Mouse (Mus musculus): Measurements from ENCODE around the gene Pias1. TPM values are rescaled to one million over a fixed set of nuclear protein-coding genes. Genes with fewer than 3 reads are reported as not detected.

Gene Pias1
- polyA plus RNA-seq, 1 experiment, result 5.9 TPM

DNA sequence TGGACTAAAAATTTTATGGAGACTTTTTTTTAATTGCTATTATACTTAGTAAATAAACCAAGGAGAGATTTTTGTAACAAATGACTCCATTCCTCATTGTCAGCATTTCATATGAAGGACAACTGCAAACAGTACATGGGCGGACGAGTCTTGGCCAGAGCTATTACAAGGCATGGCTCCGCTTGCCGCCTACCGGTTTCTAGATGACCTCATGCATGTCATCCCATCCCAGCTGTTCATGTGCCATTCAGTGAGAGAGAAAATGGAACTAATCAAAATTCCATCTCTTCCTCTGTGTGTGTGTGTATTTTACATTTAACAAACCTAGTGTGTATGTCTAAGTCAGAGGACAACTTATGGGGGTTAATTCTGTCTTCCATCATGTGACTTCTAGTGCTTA lies 51.9 kb downstream of the Pias1 start:
- H3K36me3 ChIP-seq (ENCODE audit: control insufficient read depth, insufficient read depth), result peaks cover 2% of the 10 kb centered on the region
- H3ac ChIP-seq (ENCODE audit: control insufficient read depth, insufficient read length), result no peak overlapping the region
- TF ChIP-seq MAX (IDR thresholded peaks at IDR 0.05; ENCODE audit: low read depth) (no peak), MYOD1 (IDR thresholded peaks at IDR 0.05; ENCODE audit: control insufficient read depth in 1 of 3, insufficient read length in 2 of 3, low read depth in 2 of 3) (peak in 1 of 3 experiments; percentile 50), MYOG (IDR thresholded peaks at IDR 0.05; ENCODE audit: control insufficient read depth in 1 of 3, insufficient read depth in 1 of 3, insufficient read length in 2 of 3, low read depth in 2 of 3) (peak in 1 of 3 experiments; percentile 10)
- no peak overlapping the region for H3K4me2 ChIP-seq (ENCODE audit: low read depth)
- H3K4me3 ChIP-seq, result no peak overlapping the region
- H3K27me3 ChIP-seq (ENCODE audit: control insufficient read depth, insufficient read depth, insufficient read length), result no peaks in the 10 kb centered on the region
- peaks cover 73% of the 10 kb centered on the region for H3K79me2 ChIP-seq (ENCODE audit: control insufficient read depth, insufficient read depth)

DNA sequence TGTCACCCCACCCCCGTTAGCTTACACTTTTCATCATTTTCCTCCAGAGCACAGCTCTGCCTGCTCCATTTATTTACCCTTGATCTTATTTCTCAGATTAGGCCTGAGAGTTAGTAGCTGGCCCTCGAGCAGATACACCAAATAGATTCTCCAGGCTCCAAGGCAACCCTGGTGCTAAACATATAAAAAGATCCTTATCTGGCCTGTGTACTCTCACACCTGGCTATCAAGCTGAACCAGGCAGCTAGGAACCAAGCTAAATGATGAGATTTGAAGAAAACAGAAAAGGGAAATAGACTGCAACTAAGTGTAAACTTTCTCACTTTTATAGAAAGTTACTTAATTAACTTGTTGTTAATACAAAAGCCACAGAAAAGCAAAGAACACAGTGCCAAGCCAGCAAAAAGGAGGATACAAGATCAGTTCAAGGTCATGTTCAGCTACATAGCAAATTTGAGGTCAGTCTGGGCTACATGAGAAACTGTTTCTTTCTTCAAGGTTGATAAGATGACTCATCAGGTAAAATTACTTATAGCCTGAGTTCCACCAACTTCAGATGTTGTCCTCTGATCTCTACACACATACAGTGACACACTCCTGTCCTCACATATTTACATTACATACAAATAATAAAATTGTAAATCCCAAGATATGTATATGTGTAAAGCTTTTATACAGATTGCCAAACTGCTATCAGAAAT lies 52.9 kb downstream of the Pias1 start:
- peaks cover 72% of the 10 kb centered on the region for H3K79me2 ChIP-seq (ENCODE audit: control insufficient read depth, insufficient read depth)
- no peaks in the 10 kb centered on the region for H3K27me3 ChIP-seq (ENCODE audit: control insufficient read depth, insufficient read depth, insufficient read length)
- no peak overlapping the region for H3ac ChIP-seq (ENCODE audit: control insufficient read depth, insufficient read length)
- no peaks in the 10 kb centered on the region for H3K36me3 ChIP-seq (ENCODE audit: control insufficient read depth, insufficient read depth)
- TF ChIP-seq MYOG (IDR thresholded peaks at IDR 0.05; ENCODE audit: control insufficient read depth in 1 of 3, insufficient read depth in 1 of 3, insufficient read length in 2 of 3, low read depth in 2 of 3) (no peak), POLR2A (IDR thresholded peaks at IDR 0.05; ENCODE audit: insufficient read length, low read depth) (no peak), MAX (IDR thresholded peaks at IDR 0.05; ENCODE audit: low read depth) (no peak), REST (IDR thresholded peaks at IDR 0.05; ENCODE audit: insufficient read depth, insufficient read length) (no peak), MYOD1 (IDR thresholded peaks at IDR 0.05; ENCODE audit: control insufficient read depth in 1 of 3, insufficient read length in 2 of 3, low read depth in 2 of 3) (no peak), TCF3 (IDR thresholded peaks at IDR 0.05; ENCODE audit: insufficient read length, low read depth) (no peak), SRF (IDR thresholded peaks at IDR 0.05; ENCODE audit: control insufficient read depth, insufficient read length, low read depth) (no peak), CEBPB (IDR thresholded peaks at IDR 0.05; ENCODE audit: insufficient read depth, poor library complexity, severe bottlenecking) (no peak), TCF12 (IDR thresholded peaks at IDR 0.05; ENCODE audit: insufficient read depth, poor library complexity, severe bottlenecking) (no peak), POLR2AphosphoS2 (IDR thresholded peaks at IDR 0.05; ENCODE audit: insufficient read length, low read depth) (no peak), USF1 (IDR thresholded peaks at IDR 0.05; ENCODE audit: low read depth) (no peak), E2F4 (IDR thresholded peaks at IDR 0.05; ENCODE audit: insufficient read depth) (no peak)
- H3K4me3 ChIP-seq, result no peak overlapping the region
- H3K4me2 ChIP-seq (ENCODE audit: low read depth), result no peak overlapping the region

DNA sequence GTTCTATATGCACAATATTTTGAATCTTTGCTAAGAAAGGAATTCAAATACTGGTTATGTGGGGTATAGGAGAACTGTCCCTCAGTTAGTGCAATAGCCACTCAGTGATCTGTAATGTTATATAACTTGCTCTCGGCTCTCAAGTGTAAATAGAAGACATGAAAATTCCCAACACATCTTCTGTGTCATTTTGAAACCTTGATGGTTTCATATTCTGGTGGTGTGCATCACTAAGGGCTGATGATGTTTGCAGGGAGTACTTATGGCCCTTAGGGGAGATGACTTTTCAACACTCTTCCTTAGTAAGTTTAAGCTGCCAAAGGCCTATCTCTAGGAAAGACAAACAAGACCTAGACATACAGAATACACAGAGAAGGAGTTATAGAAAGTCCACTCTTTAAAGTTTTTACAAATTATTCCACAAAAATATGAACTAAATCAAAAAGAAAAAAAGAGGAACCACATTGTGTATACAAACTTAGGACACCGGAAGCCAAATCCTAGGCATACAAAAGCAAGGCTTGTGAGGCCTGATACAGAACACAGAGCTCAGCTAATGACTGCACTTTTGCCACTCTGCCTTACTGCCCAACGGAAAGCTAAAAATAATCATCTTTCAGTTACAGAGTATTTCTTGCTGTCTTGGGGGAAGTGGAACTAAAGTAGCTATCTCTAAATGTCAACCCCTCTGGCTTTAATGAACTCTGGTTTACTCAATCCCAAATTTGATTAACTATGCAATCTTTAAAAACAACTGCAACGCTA lies 55.0 kb downstream of the Pias1 start:
- H3K4me3 ChIP-seq, result no peak overlapping the region
- no peaks in the 10 kb centered on the region for H3K27me3 ChIP-seq (ENCODE audit: control insufficient read depth, insufficient read depth, insufficient read length)
- H3K79me2 ChIP-seq (ENCODE audit: control insufficient read depth, insufficient read depth), result peaks cover 62% of the 10 kb centered on the region
- no peak overlapping the region for H3K4me2 ChIP-seq (ENCODE audit: low read depth)
- no peak for TF ChIP-seq MYOG (IDR thresholded peaks at IDR 0.05; ENCODE audit: control insufficient read depth in 1 of 3, insufficient read depth in 1 of 3, insufficient read length in 2 of 3, low read depth in 2 of 3)
- no peak for TF ChIP-seq USF1 (IDR thresholded peaks at IDR 0.05; ENCODE audit: low read depth)
- TF ChIP-seq MAX (IDR thresholded peaks at IDR 0.05; ENCODE audit: low read depth), result no peak
- TF ChIP-seq SRF (IDR thresholded peaks at IDR 0.05; ENCODE audit: control insufficient read depth, insufficient read length, low read depth), result no peak
- no peak for TF ChIP-seq TCF12 (IDR thresholded peaks at IDR 0.05; ENCODE audit: insufficient read depth, poor library complexity, severe bottlenecking)
- TF ChIP-seq POLR2AphosphoS2 (IDR thresholded peaks at IDR 0.05; ENCODE audit: insufficient read length, low read depth), result no peak
- TF ChIP-seq E2F4 (IDR thresholded peaks at IDR 0.05; ENCODE audit: insufficient read depth), result no peak
- no peaks in the 10 kb centered on the region for H3K36me3 ChIP-seq (ENCODE audit: control insufficient read depth, insufficient read depth)
- no peak overlapping the region for H3ac ChIP-seq (ENCODE audit: control insufficient read depth, insufficient read length)

DNA sequence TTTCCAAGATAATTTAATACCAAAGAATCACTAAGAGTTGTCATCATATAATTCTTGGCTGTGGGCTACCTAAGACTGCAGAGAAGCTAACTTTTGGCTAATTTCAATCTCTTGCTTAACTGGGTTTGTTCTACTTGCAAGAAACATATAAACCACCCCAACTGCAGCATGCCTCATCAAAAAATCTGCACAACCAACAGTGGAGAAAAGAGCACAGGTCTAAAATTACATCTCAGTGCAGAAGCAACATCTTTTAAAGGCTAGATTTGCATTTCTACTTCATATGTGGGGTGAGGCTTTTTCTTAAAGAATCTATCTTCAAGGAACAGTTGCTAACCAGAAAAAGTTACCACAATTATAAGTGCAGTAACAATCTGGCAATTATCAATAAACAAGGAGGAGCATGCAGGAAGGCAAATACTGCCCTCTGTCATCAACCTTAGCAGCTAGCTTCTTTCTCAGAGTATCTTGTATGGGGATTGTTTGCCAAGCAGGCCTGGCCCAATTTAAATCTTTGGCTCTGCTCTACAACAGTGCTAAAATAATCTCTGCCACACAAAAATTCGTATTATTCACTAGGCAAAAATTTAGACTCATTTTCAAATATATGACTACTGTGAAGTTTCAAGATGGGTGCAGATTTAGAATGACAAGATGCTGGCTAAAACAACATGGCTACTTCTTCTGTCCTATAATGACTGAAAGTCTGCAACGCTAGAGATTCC lies 62.7 kb downstream of the Pias1 start:
- H3ac ChIP-seq (ENCODE audit: control insufficient read depth, insufficient read length), result no peak overlapping the region
- no peak overlapping the region for H3K4me3 ChIP-seq
- H3K4me2 ChIP-seq (ENCODE audit: low read depth), result no peak overlapping the region
- no peaks in the 10 kb centered on the region for H3K27me3 ChIP-seq (ENCODE audit: control insufficient read depth, insufficient read depth, insufficient read length)
- peaks cover 22% of the 10 kb centered on the region for H3K79me2 ChIP-seq (ENCODE audit: control insufficient read depth, insufficient read depth)
- TF ChIP-seq TCF3 (IDR thresholded peaks at IDR 0.05; ENCODE audit: insufficient read length, low read depth), result no peak
- no peak for TF ChIP-seq E2F4 (IDR thresholded peaks at IDR 0.05; ENCODE audit: insufficient read depth)
- no peak for TF ChIP-seq MYOG (IDR thresholded peaks at IDR 0.05; ENCODE audit: control insufficient read depth in 1 of 3, insufficient read depth in 1 of 3, insufficient read length in 2 of 3, low read depth in 2 of 3)
- peaks cover 10% of the 10 kb centered on the region for H3K36me3 ChIP-seq (ENCODE audit: control insufficient read depth, insufficient read depth)

DNA sequence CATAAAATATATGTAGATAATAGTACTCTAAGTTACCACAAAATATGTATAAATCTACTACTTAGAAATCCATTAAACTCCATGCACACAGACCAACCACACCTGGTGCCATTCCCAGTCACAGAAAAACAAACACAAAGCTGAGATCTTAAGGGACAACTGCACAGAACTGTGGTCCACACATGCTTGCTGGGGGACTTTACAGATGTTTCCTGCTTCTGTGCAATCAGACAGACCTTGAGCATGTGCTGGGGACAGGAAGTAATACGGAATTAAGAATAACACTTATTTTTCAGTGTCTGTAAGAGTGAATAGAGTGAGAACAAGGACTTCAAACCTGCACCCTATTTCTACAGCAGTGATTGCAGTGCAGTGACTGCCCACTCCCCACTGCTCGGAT lies 66.8 kb downstream of the Pias1 start:
- no peaks in the 10 kb centered on the region for H3K27me3 ChIP-seq (ENCODE audit: control insufficient read depth, insufficient read depth, insufficient read length)
- no peak overlapping the region for H3ac ChIP-seq (ENCODE audit: control insufficient read depth, insufficient read length)
- H3K36me3 ChIP-seq (ENCODE audit: control insufficient read depth, insufficient read depth), result peaks cover 32% of the 10 kb centered on the region
- no peak for TF ChIP-seq MYOG (IDR thresholded peaks at IDR 0.05; ENCODE audit: control insufficient read depth in 1 of 3, insufficient read depth in 1 of 3, insufficient read length in 2 of 3, low read depth in 2 of 3)
- no peak for TF ChIP-seq MYOD1 (IDR thresholded peaks at IDR 0.05; ENCODE audit: control insufficient read depth in 1 of 3, insufficient read length in 2 of 3, low read depth in 2 of 3)
- TF ChIP-seq MAX (IDR thresholded peaks at IDR 0.05; ENCODE audit: low read depth), result no peak
- TF ChIP-seq USF1 (IDR thresholded peaks at IDR 0.05; ENCODE audit: low read depth), result no peak
- no peak for TF ChIP-seq POLR2A (IDR thresholded peaks at IDR 0.05; ENCODE audit: insufficient read length, low read depth)
- no peak for TF ChIP-seq POLR2AphosphoS2 (IDR thresholded peaks at IDR 0.05; ENCODE audit: insufficient read length, low read depth)
- no peak for TF ChIP-seq E2F4 (IDR thresholded peaks at IDR 0.05; ENCODE audit: insufficient read depth)
- no peak for TF ChIP-seq CEBPB (IDR thresholded peaks at IDR 0.05; ENCODE audit: insufficient read depth, poor library complexity, severe bottlenecking)
- TF ChIP-seq TCF12 (IDR thresholded peaks at IDR 0.05; ENCODE audit: insufficient read depth, poor library complexity, severe bottlenecking), result no peak
- no peak for TF ChIP-seq TCF3 (IDR thresholded peaks at IDR 0.05; ENCODE audit: insufficient read length, low read depth)
- TF ChIP-seq REST (IDR thresholded peaks at IDR 0.05; ENCODE audit: insufficient read depth, insufficient read length), result no peak
- no peak for TF ChIP-seq SRF (IDR thresholded peaks at IDR 0.05; ENCODE audit: control insufficient read depth, insufficient read length, low read depth)
- H3K4me2 ChIP-seq (ENCODE audit: low read depth), result no peak overlapping the region
- no peak overlapping the region for H3K4me3 ChIP-seq
- peaks cover 9% of the 10 kb centered on the region for H3K79me2 ChIP-seq (ENCODE audit: control insufficient read depth, insufficient read depth)
